Mouse (Mus musculus) MEL (cell line): Measurements from ENCODE around the gene Azi2. TPM values are rescaled to one million over a fixed set of nuclear protein-coding genes. Genes with fewer than 3 reads are reported as not detected.

Experiments used
- DNase-seq: peaks from one replicate; pipeline ENCODE4 v3.0.0; 2011; ENCODE audit warnings: low read depth, low spot score
- H3K27ac ChIP-seq: 2 replicates; pipeline ENCODE4 v1.5.1; 2012; ENCODE audit warnings: low read depth, mild to moderate bottlenecking, control low read depth, low read length, moderate library complexity; ENCODE audit not compliant: control insufficient read depth
- H3K27me3 ChIP-seq, 2 experiments: fragments of 150-350 bp in 1 of 2; sonication (generic) in 1 of 2; 2 replicates each; pipeline ENCODE4 v1.6.1; 2012; ENCODE audit warnings: low read length in 2 of 2, mild to moderate bottlenecking in 2 of 2, improper control_type of control experiment in 1 of 2, moderate library complexity in 1 of 2; ENCODE audit not compliant: insufficient read depth in 2 of 2, control insufficient read depth in 1 of 2
- H3K36me3 ChIP-seq, 2 experiments: 2 replicates each; pipeline ENCODE4 v1.6.1; 2012 to 2014; ENCODE audit warnings: low read length in 2 of 2, improper control_type of control experiment in 1 of 2, inconsistent platforms in 1 of 2, mild to moderate bottlenecking in 1 of 2; ENCODE audit not compliant: insufficient read depth in 2 of 2, control insufficient read depth in 1 of 2
- H3K4me1 ChIP-seq, 2 experiments: fragments of 150-350 bp in 1 of 2; sonication (generic) in 1 of 2; 2 replicates each; pipeline ENCODE4 v1.6.1; 2012; ENCODE audit warnings: low read length in 2 of 2, improper control_type of control experiment in 1 of 2, mild to moderate bottlenecking in 1 of 2; ENCODE audit not compliant: insufficient read depth in 2 of 2, control insufficient read depth in 1 of 2
- H3K4me3 ChIP-seq, 2 experiments: fragments of 150-350 bp in 1 of 2; sonication (generic) in 1 of 2; 2 replicates each; pipeline ENCODE4 v1.5.1; 2012; ENCODE audit warnings: low read depth in 2 of 2, low read length in 2 of 2, mild to moderate bottlenecking in 2 of 2, moderate library complexity in 2 of 2, control low read depth in 1 of 2, improper control_type of control experiment in 1 of 2; ENCODE audit not compliant: control insufficient read depth in 1 of 2, insufficient read depth in 1 of 2
- H3K79me2 ChIP-seq: 2 replicates; pipeline ENCODE4 v1.6.1; 2012; ENCODE audit warnings: mild to moderate bottlenecking, low read length, moderate library complexity; ENCODE audit not compliant: control insufficient read depth, poor library complexity, insufficient read depth
- H3K9ac ChIP-seq: 2 replicates; pipeline ENCODE4 v1.6.1; 2012; ENCODE audit warnings: low read depth, mild to moderate bottlenecking, control low read depth, low read length, moderate library complexity; ENCODE audit not compliant: control insufficient read depth, poor library complexity, severe bottlenecking
- H3K9me3 ChIP-seq: fragments of 150-350 bp; sonication (generic); replicated peaks from 2 replicates; pipeline ENCODE4 v1.6.1; 2012; ENCODE audit warnings: mild to moderate bottlenecking, low read length, improper control_type of control experiment, moderate library complexity; ENCODE audit not compliant: insufficient read depth
- BHLHE40 ChIP-seq: IDR thresholded peaks from 2 replicates; pipeline ENCODE4 v1.6.1; 2012; ENCODE audit warnings: low read depth, mild to moderate bottlenecking, inconsistent platforms, low read length, improper control_type of control experiment, borderline replicate concordance
- CHD2 ChIP-seq: IDR thresholded peaks from 2 replicates; pipeline ENCODE4 v1.6.1; 2011; ENCODE audit warnings: low read length, improper control_type of control experiment
- E2F4 ChIP-seq: IDR thresholded peaks from 2 replicates; pipeline ENCODE4 v1.6.1; 2011; ENCODE audit warnings: low read depth, low read length, improper control_type of control experiment, borderline replicate concordance
- EP300 ChIP-seq, 2 experiments: IDR thresholded peaks; 2 replicates each; pipeline ENCODE4 v1.6.1; 2011; ENCODE audit warnings: improper control_type of control experiment in 2 of 2, low read length in 2 of 2, low read depth in 1 of 2, mild to moderate bottlenecking in 1 of 2
- ETS1 ChIP-seq: IDR thresholded peaks from 2 replicates; pipeline ENCODE4 v1.6.1; 2012; ENCODE audit warnings: low read depth, mild to moderate bottlenecking, inconsistent platforms, low read length, improper control_type of control experiment, moderate library complexity
- GABPA ChIP-seq: IDR thresholded peaks from 2 replicates; pipeline ENCODE4 v1.6.1; 2012; ENCODE audit warnings: low read depth, mild to moderate bottlenecking, inconsistent platforms, low read length, improper control_type of control experiment, moderate library complexity
- JUND ChIP-seq: IDR thresholded peaks from 2 replicates; pipeline ENCODE4 v1.6.1; 2011; ENCODE audit warnings: low read depth, mild to moderate bottlenecking, improper control_type of control experiment, low read length
- KAT2A ChIP-seq: conservative IDR thresholded peaks from 2 replicates; pipeline ENCODE4 v1.6.1; 2012; ENCODE audit warnings: low read depth, low read length, improper control_type of control experiment, inconsistent platforms
- MAFK ChIP-seq: IDR thresholded peaks from 2 replicates; pipeline ENCODE4 v1.6.1; 2011; ENCODE audit warnings: low read depth, mild to moderate bottlenecking, low read length, improper control_type of control experiment, borderline replicate concordance
- MAX ChIP-seq: IDR thresholded peaks from 2 replicates; pipeline ENCODE4 v1.6.1; 2011; ENCODE audit warnings: low read length, improper control_type of control experiment
- MAZ ChIP-seq: IDR thresholded peaks from 2 replicates; pipeline ENCODE4 v1.6.1; 2012; ENCODE audit warnings: low read depth, mild to moderate bottlenecking, inconsistent platforms, low read length, improper control_type of control experiment
- MXI1 ChIP-seq: IDR thresholded peaks from 2 replicates; pipeline ENCODE4 v1.6.1; 2011; ENCODE audit warnings: mild to moderate bottlenecking, low read depth, low read length, improper control_type of control experiment
- MYB ChIP-seq: IDR thresholded peaks from 2 replicates; pipeline ENCODE4 v1.6.1; 2011; ENCODE audit warnings: mild to moderate bottlenecking, low read depth, low read length, improper control_type of control experiment
- MYC ChIP-seq: IDR thresholded peaks from 2 replicates; pipeline ENCODE4 v1.6.1; 2011; ENCODE audit warnings: low read depth, mild to moderate bottlenecking, low read length, improper control_type of control experiment, moderate library complexity
- NELFE ChIP-seq: IDR thresholded peaks from 2 replicates; pipeline ENCODE4 v1.6.1; 2011; ENCODE audit warnings: low read depth, low read length, improper control_type of control experiment
- NRF1 ChIP-seq: IDR thresholded peaks from 2 replicates; pipeline ENCODE4 v1.6.1; 2014; ENCODE audit warnings: low read depth, mild to moderate bottlenecking, inconsistent platforms, low read length, improper control_type of control experiment, moderate library complexity; ENCODE audit not compliant: poor library complexity, insufficient read depth, severe bottlenecking
- POLR2AphosphoS2 ChIP-seq: IDR thresholded peaks from 2 replicates; pipeline ENCODE4 v1.6.1; 2011; ENCODE audit warnings: low read length, improper control_type of control experiment
- RCOR1 ChIP-seq: IDR thresholded peaks from 2 replicates; pipeline ENCODE4 v1.6.1; 2012; ENCODE audit warnings: low read depth, mild to moderate bottlenecking, inconsistent platforms, low read length, improper control_type of control experiment
- SMC3 ChIP-seq: IDR thresholded peaks from 2 replicates; pipeline ENCODE4 v1.6.1; 2011; ENCODE audit warnings: low read depth, low read length, improper control_type of control experiment
- ZC3H11A ChIP-seq: IDR thresholded peaks from 2 replicates; pipeline ENCODE4 v1.6.1; 2012; ENCODE audit warnings: low read depth, mild to moderate bottlenecking, inconsistent platforms, low read length, improper control_type of control experiment
- ZKSCAN1 ChIP-seq: IDR thresholded peaks from 2 replicates; pipeline ENCODE4 v1.6.1; 2012; ENCODE audit warnings: low read depth, mild to moderate bottlenecking, inconsistent platforms, low read length, improper control_type of control experiment, moderate library complexity
- ZMIZ1 ChIP-seq: IDR thresholded peaks from 2 replicates; pipeline ENCODE4 v1.6.1; 2012; ENCODE audit warnings: low read depth, mild to moderate bottlenecking, inconsistent platforms, low read length, improper control_type of control experiment, moderate library complexity
- ZNF384 ChIP-seq: IDR thresholded peaks from 2 replicates; pipeline ENCODE4 v1.6.1; 2012; ENCODE audit warnings: low read depth, mild to moderate bottlenecking, inconsistent platforms, low read length, improper control_type of control experiment
- polyA plus RNA-seq, 2 experiments: library from polyadenylated mRNA; stranded (reverse) in 1 of 2; unstranded in 1 of 2; fragments of >175 nt in 1 of 2; fragments of >200 nt in 1 of 2; gene quantifications; 2 replicates each; pipeline versions ENCODE4 v1.2.1 to v1.2.4; 2012; ENCODE audit warnings: low replicate concordance in 2 of 2, low read depth in 1 of 2; ENCODE audit not compliant: insufficient read length in 2 of 2, insufficient read depth in 1 of 2, missing spikeins in 1 of 2
- total RNA-seq: library from RNA; depleted of rRNA; stranded (reverse); fragments of 300-350 nt; gene quantifications from 2 replicates; pipeline ENCODE4 v1.2.3, GENCODE M21; 2012

Azi2 gene
- total and polyA plus RNA-seq, 3 experiments = 51.8 to 546 (median 60.7) TPM

- no peak overlapping the region for H3K9ac ChIP-seq
- no peak for TF ChIP-seq CHD2
- no peak for TF ChIP-seq MXI1
- TF ChIP-seq ZNF384 = no peak
- no peak for TF ChIP-seq SMC3
- no peak for TF ChIP-seq KAT2A
- TF ChIP-seq RCOR1 = no peak
- TF ChIP-seq EP300 (IDR thresholded peaks at IDR 0.05; ENCODE audit: low read depth in 1 of 2, low read length in 2 of 2) = no peak
- no peak for TF ChIP-seq GABPA
- no peak for TF ChIP-seq MAFK
- TF ChIP-seq JUND = no peak
- no peak for TF ChIP-seq ETS1
- no peak for TF ChIP-seq E2F4
- no peak for TF ChIP-seq MAX
- no peak for TF ChIP-seq NRF1
- no peak for TF ChIP-seq ZKSCAN1
- TF ChIP-seq MAZ = no peak
- TF ChIP-seq NELFE = no peak
- TF ChIP-seq MYC = no peak
- no peak overlapping the region for H3K27ac ChIP-seq
- no peak for DNase-seq
- H3K4me1 ChIP-seq = peaks cover 10 to 20% of the 10 kb centered on the region in 2 experiments
- no peaks in the 10 kb centered on the region for H3K27me3 ChIP-seq
- no peaks in the 10 kb centered on the region for H3K9me3 ChIP-seq
- H3K79me2 ChIP-seq = 0 out of 2 replicates have a peak, but pooled peaks cover 2% of the 10 kb centered on the region
- H3K4me3 ChIP-seq = no peak overlapping the region
- peaks cover 7 to 23% of the 10 kb centered on the region in 2 experiments for H3K36me3 ChIP-seq
Observed at GRCm38 (mm10) chr9:118070442-118070841, 30.1 kb downstream of the Azi2 start.

GRCm38 (mm10) chr9:118071337-118071736 lies 31.0 kb downstream of the Azi2 start:
- TF ChIP-seq ZMIZ1 = no peak
- no peak for TF ChIP-seq SMC3
- TF ChIP-seq ZNF384 = no peak
- TF ChIP-seq POLR2AphosphoS2 = no peak
- TF ChIP-seq CHD2 = no peak
- TF ChIP-seq E2F4 = no peak
- TF ChIP-seq NELFE = no peak
- TF ChIP-seq ZC3H11A = no peak
- no peak for TF ChIP-seq BHLHE40
- TF ChIP-seq MYB = no peak
- peaks cover 2 to 23% of the 10 kb centered on the region in 2 experiments for H3K36me3 ChIP-seq

More at GRCm38 (mm10) chr9:118071337-118071736, 31.0 kb downstream of the Azi2 start:
- Histone ChIP-seq H3K27ac (peak overlapping the region; percentile 58), H3K27me3 (no peaks in the 10 kb centered on the region), H3K79me2 (0 out of 2 replicates have a peak, but pooled peaks cover 2% of the 10 kb centered on the region), H3K4me3 (no peak overlapping the region), H3K4me1 (peaks cover 10 to 20% of the 10 kb centered on the region in 2 experiments), H3K9me3 (no peaks in the 10 kb centered on the region), H3K9ac (0 out of 2 replicates have a peak overlapping the region, but pooled peaks have one; percentile 34)
- no peak for DNase-seq
